Mouse (Mus musculus) CD4-positive helper T cell, adult 2 months (primary cell): ENCODE measurements around the gene Mrtfb.

Experiments
- DNase-seq: peaks from one replicate; pipeline ENCODE4 v3.0.0-alpha.2; 2012; ENCODE audit warnings: low read depth, missing footprints, low spot score

The Mrtfb gene

GRCm38 (mm10) chr16:13351268-13351667 lies 95.0 kb downstream of the Mrtfb start:
- peak; percentile 18 for DNase-seq

- no peak for DNase-seq
Observed at GRCm38 (mm10) chr16:13353927-13354326, 97.6 kb downstream of the Mrtfb start.

GRCm38 (mm10) chr16:13354431-13354830 lies 98.2 kb downstream of the Mrtfb start:
- DNase-seq, result no peak

GRCm38 (mm10) chr16:13357806-13358679 lies 101.8 kb downstream of the Mrtfb start:
- DNase-seq, result no peak

- no peak for DNase-seq
Observed at GRCm38 (mm10) chr16:13358741-13359140, 102.5 kb downstream of the Mrtfb start.

GRCm38 (mm10) chr16:13359405-13359858 lies 103.2 kb downstream of the Mrtfb start:
- no peak for DNase-seq

- DNase-seq, result no peak
Observed at GRCm38 (mm10) chr16:13360208-13360607, 103.9 kb downstream of the Mrtfb start.

- DNase-seq, result no peak
Observed at GRCm38 (mm10) chr16:13360835-13361234, 104.6 kb downstream of the Mrtfb start.

GRCm38 (mm10) chr16:13363141-13363540 lies 106.9 kb downstream of the Mrtfb start:
- DNase-seq, result no peak

- DNase-seq, result no peak
Observed at GRCm38 (mm10) chr16:13364145-13364544, 107.9 kb downstream of the Mrtfb start.

GRCm38 (mm10) chr16:13366256-13366655 lies 110.0 kb downstream of the Mrtfb start:
- no peak for DNase-seq

GRCm38 (mm10) chr16:13366802-13367465 lies 110.7 kb downstream of the Mrtfb start:
- no peak for DNase-seq

- DNase-seq, result no peak
Observed at GRCm38 (mm10) chr16:13367466-13367856, 111.2 kb downstream of the Mrtfb start.

GRCm38 (mm10) chr16:13368645-13369044 lies 112.4 kb downstream of the Mrtfb start:
- no peak for DNase-seq

GRCm38 (mm10) chr16:13371740-13372287 lies 115.5 kb downstream of the Mrtfb start:
- DNase-seq, result no peak

GRCm38 (mm10) chr16:13372899-13373533 lies 116.7 kb downstream of the Mrtfb start:
- DNase-seq, result no peak

- DNase-seq, result no peak
Observed at GRCm38 (mm10) chr16:13376947-13377486, 120.7 kb downstream of the Mrtfb start.

GRCm38 (mm10) chr16:13378157-13378556 lies 121.9 kb downstream of the Mrtfb start:
- no peak for DNase-seq

GRCm38 (mm10) chr16:13379865-13380264 lies 123.6 kb downstream of the Mrtfb start:
- DNase-seq, result no peak

- DNase-seq, result no peak
Observed at GRCm38 (mm10) chr16:13381771-13382170, 125.5 kb downstream of the Mrtfb start.

GRCm38 (mm10) chr16:13387306-13387705 lies 131.0 kb downstream of the Mrtfb start:
- DNase-seq, result no peak

- DNase-seq, result no peak
Observed at GRCm38 (mm10) chr16:13400375-13400774, 144.1 kb downstream of the Mrtfb start.
